Mouse (Mus musculus) large intestine, adult 2 months (tissue): ENCODE results near the gene Sorcs1. TPM values are rescaled to one million over a fixed set of nuclear protein-coding genes. Genes with fewer than 3 reads are reported as not detected.

Experiments
- DNase-seq: peaks from one replicate; pipeline ENCODE4 v3.0.0-alpha.2; 2012; ENCODE audit warnings: low read depth, low spot score
- WGBS: fragments of 180-500 bp; shearing (Covaris S2); methylation state at CpG from one replicate; pipeline ENCODE4 v1.1.7; 2018; 5-methylcytosine and 5-hydroxymethylcytosine counted together
- polyA plus RNA-seq: library from polyadenylated mRNA; depleted of rRNA; stranded (reverse); fragments of >200 nt; gene quantifications from 2 replicates; pipeline ENCODE4 v1.2.3, GENCODE M21; 2012

Gene Sorcs1
- polyA plus RNA-seq, 1 experiment: 0.12 TPM

DNA sequence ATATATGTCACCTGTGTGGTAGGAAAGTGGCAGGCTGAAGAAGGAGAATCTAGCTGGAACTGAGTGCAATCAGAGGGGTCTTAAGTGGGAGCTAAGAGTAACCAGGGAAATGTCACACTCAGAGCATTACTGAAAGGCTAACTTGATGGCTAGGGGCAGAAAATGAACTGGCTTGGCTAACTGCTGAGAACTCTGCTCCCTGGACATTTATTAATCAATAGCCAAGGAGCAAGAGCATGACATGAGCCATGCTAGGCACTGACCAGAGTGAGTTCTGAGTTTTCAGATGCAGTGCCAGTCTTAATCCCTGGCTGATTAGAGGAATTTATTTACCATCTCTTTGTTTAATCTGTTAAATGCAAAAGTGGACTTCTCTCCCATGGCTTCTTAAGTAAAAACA lies 95.5 kb downstream of the Sorcs1 start:
- no peak for DNase-seq

DNA sequence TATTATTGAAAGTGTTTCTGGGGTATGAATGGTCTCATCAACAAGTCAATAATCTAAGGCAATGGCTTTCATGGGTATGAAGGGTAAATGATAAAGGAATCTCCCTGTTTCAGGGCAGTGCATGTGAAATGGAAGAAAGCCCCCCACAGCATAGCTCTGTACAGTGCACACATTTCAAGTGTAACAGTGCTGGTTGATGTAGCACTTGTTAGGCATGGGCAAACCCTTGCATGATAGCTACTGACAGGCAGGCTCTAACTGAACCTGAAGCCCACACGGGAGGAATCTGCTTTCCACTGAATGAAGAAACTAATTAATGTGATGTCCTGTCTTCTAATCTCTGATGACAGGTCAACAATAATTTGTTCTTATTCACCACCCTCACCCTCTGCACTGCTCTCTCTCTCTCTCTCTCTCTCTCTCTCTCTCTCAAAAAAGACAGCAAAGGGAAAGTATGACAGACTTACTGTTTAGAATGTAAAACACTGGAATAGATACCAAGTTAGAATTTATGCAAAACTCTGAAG lies 108.7 kb downstream of the Sorcs1 start:
- WGBS: 86% methylated on average over 1 of the region's 1 CpGs
- DNase-seq: no peak

DNA sequence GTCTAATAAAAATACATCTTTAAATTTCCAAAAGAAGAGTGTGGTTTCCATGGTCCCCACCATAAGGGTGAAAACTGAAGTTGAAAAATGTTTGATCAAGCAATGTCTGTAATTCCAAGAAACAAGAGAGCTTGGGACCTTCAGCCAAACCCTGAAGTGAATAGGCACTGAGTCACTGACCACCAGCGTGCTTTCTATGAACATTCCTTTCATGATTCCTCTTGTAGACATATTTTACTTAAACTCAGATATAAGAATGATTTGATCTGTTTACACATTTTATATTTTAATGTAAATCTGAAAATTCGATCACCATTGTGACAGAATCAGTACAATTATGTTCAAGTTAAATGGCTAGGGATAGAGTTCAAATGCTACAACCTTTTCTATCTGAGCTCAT lies 112.1 kb downstream of the Sorcs1 start:
- 77% methylated on average over 2 of the region's 2 CpGs for WGBS
- no peak for DNase-seq

DNA sequence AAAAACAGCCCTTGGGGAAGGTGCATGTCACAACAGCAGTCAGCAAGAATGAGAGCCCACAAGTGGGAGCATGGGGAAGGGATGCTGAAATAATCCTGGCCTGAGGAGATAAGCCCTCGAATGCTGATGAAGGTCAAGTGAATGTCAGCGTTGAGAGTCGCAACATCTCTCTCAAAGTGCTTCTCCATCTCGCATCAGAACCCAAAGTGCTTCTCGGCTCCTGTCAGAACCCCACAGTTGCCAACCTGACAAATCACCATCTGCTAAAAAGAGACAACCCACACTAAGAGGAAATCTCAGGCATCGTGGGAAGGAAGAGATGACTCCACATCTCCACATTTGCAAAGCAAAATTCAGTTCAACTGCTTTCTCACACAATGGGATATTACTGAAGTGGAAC lies 119.7 kb downstream of the Sorcs1 start:
- DNase-seq: no peak
- 56% methylated on average over 6 of the region's 6 CpGs for WGBS

DNA sequence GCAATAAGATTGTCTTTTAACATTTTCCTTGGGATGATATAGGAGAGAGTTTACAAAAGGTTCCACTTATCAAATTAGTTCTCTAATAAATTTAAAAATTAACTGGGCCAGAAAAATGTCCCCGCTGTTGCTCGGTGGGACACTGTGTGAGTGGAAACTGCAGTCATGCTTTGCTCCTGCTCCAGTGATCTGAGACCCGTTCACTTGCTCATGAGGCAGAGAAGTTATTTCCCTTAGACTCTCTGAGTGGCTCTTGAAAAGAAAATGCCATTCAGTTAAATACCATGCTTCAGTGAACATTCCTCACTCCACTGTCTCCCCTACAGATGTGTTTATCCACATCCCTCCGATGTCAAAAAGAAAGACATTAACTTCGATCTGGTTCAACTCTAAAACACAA lies 144.4 kb downstream of the Sorcs1 start:
- no peak for DNase-seq
- WGBS: 75% methylated on average over 5 of the region's 5 CpGs

DNA sequence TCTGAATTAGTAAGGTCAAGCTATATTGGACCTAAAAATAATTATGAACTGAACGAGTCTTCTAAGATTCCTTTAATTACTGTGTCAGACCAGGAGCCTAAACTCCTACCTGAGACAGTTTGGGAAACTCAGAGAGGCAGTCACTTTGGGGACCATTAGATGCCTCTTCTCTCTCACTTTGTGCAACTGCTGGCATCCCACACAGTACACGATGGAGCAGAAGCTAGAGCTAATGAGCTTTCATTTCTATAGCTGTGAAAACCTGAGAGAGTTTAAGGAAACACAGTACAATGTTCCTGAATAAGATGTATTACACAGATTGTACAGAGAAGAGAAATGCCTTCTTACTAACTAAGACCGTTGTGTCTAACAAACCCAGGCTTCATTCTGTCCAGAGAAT lies 150.6 kb downstream of the Sorcs1 start:
- 82% methylated on average over 3 of the region's 3 CpGs for WGBS
- DNase-seq: no peak

DNA sequence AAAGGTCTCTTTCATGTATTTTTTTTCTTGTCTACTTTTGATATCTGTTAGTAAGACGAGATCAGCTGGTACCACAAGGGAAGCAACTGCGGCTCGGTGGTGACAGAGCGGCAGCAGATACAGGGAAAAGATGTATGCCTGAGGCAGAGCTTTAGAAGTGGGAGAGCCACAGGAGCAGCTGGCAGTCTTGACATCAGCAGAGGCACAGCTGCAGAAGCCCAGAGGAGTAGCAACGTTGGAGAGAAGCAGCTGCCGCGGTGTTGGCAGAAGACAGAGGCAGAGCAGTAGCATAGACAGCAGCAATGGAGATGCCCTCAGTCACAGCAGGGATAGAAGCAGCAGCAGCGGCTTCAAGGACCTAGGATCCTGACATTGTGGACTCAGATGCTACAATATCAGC lies 152.4 kb downstream of the Sorcs1 start:
- DNase-seq: no peak

DNA sequence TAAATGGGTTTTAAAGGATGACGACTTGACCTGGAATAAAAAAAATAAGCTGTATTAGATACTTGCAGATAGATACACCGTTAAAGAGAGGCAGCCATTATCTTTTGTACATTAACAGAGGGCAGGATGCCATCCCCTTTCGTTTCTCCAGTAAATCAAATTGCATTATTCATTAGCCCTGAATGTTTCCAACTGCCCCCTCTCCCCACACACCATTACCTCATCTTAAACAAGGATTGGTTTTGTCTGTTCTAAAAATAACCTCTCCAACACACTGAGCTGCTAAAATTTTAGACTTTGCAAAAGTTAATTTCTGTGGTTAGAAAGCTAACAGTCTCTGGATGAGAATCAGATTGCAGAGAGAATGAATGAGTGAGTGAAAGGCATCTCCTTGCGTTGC lies 156.5 kb downstream of the Sorcs1 start:
- DNase-seq: no peak
- 52% methylated on average over 4 of the region's 4 CpGs for WGBS

More for the DNA sequence above, 152.4 kb downstream of the Sorcs1 start:
- WGBS: 81% methylated on average over 8 of the region's 8 CpGs

DNA sequence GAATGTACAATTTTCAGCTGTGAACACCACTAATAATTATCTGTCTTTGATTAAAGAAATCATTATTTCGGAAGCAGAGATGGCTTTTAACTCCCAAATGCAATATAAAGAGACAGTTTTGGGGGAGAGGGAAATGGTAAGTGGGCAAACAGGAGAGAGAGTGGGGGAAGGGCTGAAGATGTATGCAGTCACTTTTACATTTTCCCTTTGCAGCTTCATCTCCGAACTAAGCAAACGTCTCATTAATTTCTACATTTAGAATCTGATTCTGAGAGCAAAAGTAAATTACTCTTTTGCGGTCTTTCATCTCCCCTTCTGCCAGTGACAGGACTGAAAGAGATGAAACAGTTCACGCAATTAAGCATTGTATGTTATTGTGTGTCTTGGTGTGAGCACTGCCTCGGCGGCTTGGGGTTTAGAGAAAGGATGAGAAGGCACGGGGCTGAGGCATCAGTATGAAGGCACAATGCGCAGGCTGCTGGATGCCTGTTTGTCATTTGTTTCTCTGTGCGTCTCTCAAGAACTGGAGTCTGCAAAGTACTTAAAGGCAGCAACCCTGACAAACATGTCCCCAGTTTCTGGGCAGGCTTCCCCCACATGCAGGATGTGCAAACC lies 163.3 kb downstream of the Sorcs1 start:
- no peak for DNase-seq
- WGBS: 82% methylated on average over 10 of the region's 10 CpGs

DNA sequence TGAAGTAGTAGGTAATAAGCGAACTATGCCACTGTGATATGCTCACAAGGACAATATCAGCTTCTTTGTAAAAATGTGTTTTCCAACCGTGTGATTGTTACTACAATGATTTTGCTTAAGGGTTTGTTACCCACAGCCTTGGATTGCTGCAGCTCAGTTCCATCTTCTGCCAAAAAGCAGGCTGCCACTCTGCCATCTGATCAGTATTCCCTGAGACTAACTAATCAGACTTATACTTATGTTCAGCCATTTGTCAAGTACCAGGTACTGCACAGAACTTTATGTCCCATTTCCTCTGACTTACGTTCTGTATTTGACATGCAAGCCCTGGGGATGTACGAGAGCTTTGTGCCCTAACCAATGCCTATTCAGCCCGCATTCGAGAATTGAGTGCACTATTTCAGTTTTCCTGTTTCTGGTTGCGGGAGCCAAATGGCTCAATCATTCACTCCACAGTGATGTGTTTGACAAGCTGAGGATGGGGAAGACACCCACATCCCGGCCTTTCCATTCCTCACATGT lies 164.1 kb downstream of the Sorcs1 start:
- DNase-seq: no peak
- 78% methylated on average over 8 of the region's 8 CpGs for WGBS

DNA sequence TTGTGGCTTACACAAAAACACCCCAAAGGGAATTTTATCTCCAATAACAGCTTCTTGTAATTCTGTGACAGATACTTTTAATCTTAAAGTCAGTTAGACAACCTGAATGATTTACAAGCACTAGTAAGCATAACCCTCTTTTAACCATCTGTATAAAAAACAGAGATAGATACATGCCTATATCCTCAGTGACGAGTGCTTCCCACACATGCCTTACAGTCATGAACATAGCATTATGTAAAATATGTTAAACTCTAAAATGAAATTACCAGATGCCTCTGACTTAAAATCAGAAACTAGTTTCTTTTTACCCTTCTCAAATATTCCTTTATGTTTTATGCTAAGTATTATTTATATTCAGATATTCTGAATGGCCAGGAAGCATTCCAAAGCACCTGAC lies 175.6 kb downstream of the Sorcs1 start:
- 77% methylated on average over 1 of the region's 1 CpGs for WGBS
- no peak for DNase-seq

DNA sequence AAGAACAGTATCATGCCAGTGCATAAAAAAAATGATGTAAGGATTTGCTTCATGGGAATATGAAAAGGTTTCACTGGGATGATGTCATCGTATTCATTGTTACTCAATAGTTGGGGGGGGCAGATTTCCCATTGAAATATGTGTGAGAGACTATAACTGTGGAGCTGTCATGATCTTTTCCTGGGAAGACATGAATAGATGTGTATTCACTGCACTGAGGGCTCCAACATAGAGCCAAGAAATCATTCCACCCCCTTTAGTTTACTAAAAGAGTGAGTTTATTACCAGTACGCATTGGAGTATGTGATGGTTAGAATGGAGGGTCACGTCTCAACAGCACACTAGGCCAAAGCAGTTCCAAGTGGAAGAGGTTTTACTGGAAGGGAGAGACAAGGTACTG lies 187.3 kb downstream of the Sorcs1 start:
- 96% methylated on average over 3 of the region's 3 CpGs for WGBS
- DNase-seq: no peak

DNA sequence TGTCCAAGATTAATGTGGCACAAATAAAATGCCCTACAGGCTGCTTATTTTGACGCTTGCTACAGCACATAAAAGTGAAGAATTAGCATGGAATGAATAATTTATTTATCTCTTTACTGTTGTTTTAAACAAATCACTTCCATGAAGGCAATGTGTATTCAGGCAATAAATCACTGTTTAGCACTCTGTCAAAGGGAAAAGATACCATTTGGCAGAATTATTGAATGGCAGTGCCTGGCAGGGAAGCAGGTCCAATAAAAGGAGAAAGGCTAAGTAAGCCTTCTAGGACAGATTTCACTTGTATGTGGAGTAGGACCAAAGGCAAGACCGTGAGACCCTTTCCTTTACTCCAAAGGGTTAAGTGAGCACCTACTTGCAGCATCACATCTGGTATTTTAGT lies 187.7 kb downstream of the Sorcs1 start:
- WGBS: 64% methylated on average over 2 of the region's 2 CpGs
- DNase-seq: no peak

DNA sequence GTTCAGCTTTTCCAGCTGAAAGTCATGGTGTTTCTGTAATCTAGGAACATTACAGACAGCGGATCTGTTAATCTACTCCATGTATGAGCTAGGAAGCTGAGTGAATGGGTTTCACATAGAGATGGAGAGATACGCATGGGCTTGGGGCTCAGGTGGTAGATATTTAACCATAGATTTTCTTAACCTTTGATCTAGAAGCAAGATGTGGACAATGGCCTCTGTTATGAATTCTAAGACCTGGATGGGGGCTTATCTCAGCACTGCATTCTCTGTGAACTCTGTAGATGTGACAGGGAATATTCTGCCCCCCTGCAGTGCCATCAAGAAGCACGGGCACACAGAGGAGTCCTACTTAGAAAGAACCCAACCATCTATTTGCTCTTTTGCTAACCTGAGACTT lies 188.7 kb downstream of the Sorcs1 start:
- DNase-seq: no peak
- WGBS: 39% methylated on average over 3 of the region's 3 CpGs

DNA sequence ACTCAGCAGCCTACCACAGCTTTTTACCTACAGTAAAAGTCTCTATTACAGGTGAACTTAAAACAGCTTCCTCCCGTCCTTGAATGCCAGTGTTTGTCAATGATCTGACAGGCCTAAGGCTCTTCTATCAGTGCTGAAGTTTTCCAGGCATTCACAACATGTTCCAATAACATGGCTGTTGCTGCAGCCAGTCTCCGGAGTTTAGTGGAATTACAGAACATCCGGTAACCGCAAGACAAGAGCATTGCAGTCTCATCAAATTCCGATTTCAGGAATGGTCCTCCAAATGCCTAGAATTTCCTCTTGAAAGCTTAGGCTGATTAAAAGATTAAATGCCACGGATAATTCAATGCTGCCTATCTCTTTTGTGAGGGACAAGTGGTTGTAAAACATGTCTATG lies 190.0 kb downstream of the Sorcs1 start:
- WGBS: 51% methylated on average over 6 of the region's 6 CpGs
- no peak for DNase-seq

DNA sequence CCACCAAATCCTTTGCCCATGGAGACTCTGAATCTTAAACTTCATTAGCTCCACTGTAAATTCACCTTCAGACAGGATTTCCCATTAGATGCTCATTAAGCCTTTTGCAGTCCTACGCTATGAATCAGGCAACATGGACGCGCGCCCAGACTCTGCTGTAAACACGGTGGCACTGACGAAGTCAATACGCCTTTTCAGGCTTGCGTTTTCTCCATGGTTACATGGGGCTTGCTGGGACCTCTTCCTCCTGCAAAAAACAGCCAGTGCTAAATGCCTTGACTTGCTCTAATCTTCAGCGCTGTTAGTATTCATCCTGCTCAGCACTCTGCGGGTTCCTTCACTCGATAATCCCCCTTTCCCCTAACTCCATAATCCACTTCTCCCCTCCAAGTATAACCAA lies 190.7 kb downstream of the Sorcs1 start:
- 40% methylated on average over 11 of the region's 11 CpGs for WGBS
- DNase-seq: no peak

DNA sequence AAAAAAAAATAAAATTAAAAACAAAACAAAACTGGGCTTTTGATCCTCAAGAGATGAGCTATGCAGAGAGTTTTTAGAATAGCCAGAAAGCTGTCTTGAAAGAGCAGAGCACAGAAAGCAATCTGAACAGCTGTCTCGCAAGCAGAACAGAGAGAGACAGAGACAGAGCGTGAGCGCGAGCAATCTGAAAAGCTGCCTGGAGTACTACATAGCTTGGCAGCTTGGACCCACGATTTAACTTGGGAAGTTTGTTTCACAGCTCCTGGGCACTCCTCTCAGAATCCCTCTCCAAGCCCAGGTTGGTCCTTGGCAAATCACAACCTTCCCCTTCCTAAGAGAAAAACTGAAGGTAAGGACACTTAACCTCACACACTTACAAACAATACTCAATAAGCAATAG lies 192.1 kb downstream of the Sorcs1 start:
- WGBS: 88% methylated on average over 5 of the region's 5 CpGs
- DNase-seq: no peak

DNA sequence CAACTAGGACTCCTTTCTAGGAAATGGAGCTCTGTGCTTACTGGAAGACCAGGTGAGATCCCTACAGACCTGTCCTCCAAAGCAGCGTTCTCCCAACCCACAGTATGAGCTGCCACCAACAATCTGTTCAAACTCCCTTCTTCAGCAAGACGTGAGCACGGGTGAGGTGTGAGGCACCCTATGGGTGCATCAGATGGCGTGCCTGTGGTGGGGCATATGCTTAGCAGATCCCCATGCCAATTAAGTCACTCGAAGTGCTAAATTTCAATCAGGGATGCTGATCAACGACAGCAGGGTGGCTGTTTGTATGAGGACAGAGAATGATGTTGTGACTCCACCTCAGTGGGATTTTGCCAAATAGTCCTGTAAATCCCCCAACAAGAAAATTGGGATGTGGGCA lies 201.7 kb downstream of the Sorcs1 start:
- 76% methylated on average over 6 of the region's 6 CpGs for WGBS
- DNase-seq: no peak

DNA sequence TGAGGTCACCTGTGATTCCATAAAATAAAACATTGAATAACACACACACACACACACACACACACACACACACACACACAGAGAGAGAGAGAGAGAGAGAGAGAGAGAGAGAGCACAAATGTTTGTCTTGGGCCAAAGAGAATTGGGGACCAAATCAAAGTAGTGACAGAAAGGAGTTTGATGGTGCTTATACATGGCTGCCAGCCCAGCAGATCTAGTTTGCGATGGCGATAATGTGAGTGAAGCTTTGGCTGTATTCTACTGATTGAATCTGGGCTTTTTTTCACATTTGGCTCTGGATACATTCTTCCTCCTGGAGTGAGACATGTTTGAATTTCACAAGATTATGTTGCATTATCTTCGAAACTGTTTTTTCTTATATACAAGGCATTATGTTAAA lies 209.9 kb downstream of the Sorcs1 start:
- 82% methylated on average over 3 of the region's 3 CpGs for WGBS
- DNase-seq: no peak

DNA sequence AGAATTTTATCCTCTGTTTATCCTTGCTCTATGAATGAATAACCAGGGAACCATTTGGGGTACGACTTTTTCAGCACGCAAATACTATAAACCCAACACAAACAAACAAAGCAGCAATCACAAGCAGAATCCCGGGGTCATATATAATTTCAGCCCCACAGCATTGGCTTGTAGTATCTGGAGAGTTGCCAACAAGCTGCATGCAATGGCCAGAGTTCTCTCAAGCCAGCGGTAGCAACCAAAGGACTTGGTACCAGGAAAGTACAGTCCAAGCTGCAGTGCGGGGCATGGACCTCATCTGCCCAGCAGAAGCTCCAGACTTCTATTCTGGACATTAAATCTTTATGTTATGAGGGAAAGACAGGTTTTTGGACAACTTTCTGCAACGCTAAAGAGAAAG lies 213.6 kb downstream of the Sorcs1 start:
- DNase-seq: no peak
- WGBS: 20% methylated on average over 6 of the region's 6 CpGs

DNA sequence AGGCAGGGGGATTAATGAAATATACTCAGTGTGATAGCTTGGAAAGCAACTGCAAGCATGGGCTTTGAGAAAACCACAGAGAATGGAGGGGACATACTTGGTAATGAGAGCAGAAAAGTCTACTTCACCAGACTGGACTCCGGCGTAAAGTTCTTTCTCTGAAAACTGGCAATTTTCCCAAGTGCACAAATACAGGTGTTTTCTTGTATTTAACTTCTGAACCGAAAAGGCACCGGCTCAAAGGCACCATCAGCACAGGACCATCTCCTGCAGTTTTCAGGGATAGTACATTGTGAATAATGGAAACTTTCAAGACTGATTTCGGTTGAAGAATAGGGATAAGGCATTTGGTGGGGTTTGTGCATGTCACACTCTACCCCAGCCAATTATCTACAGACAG lies 219.9 kb downstream of the Sorcs1 start:
- WGBS: 90% methylated on average over 5 of the region's 5 CpGs

More for the DNA sequence above, 219.9 kb downstream of the Sorcs1 start:
- DNase-seq: no peak
